Mouse (Mus musculus): Measurements from ENCODE around the gene Rpl36al.
"Not testable (repeated sequence)": the region's sequence is repeated elsewhere in the genome, so short reads cannot be mapped to it uniquely, and the experiment has no call there.

Gene Rpl36al

DNA sequence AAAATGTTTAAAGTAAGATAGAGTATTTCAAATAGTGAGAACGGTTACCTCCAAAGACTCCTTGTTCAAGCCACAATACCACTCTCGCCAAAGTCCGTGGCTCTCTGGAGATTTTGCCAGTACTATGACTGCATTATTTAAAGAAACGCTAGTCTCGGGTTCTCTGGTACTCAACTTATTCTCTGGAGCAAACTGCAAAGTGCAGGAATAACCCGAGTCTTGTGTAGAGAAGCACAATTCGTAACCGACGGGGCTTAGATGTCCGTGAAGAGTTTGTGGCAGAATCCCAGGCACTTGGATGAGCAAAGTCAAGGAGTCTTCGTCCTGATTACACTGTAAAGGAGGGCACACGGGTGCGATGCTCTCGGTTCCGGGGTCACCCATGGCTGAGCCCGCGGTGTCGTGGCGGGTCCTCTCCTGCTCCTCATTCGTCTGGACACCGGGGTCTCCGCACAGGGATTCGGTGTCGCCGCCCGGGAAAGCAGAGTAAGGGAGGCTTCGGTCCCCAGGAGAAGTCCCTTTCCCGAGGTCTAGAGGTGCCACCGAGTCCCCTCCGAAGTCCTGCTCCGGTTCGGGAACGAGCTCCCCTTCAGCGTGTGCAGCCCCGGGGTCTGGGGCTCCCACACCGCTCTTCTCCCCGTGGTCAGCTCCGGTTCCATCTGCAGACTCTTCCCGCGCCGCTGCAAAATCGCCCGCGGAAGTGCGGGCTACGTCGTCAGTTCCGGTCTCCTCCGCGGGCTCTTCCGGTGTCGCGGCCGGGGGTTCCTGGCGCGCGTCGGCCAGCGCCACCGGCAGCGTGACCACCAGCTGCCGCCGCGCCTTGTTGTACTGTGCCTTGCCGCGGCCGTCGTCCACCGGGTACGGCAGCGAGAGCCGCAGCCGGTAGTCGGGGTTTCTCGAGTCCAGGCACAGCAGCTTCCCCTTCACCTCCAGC, 12.8 kb upstream of the Rpl36al start, which contains the start of gene Gm49383:
Gene Gm49383, minus strand, starts transcription at position 661 of the 934 bp plus-strand sequence.
- DNase-seq (ENCODE audit: low spot score in 2 of 2) = peak; percentile 33 to 48

DNA sequence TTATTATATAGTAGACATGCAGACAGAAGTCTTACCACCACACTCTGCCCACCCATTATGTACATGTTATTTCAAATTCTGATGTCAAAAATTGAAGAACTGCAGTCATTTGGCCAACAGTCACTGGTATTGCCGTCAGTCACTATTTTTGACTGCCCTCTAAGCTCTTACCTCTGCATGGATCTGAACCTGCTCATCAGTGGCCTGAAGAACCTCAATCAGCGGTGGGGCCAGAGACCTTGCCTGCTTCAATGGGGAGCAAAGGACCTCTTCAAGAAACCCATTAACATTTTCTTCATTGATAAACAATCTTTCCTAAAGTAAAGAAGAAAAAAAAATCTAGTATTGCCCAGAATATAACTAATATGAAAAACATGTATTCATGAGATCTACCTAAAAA, 8.8 kb upstream of the Rpl36al start:
- no peak for DNase-seq (ENCODE audit: low spot score in 2 of 2)

DNA sequence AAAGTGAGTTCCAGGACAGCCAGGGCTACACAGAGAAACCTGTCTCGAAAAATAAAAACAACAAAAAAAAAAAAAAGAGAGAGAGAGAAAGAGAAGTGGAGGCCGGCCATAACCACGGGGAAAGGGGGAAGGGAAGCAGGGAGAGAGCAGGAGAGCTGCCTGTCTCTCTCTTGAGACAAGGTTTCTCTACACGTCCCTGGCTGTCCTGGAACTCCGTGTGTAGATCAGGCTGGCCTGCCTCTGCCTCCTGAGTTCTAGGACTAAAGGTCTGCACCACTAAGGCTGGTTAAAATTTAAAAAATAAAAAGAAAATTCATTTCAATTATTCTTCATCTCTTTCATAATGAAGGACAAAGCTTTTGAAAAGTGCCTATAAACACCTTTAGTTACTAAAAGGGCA, 7.5 kb upstream of the Rpl36al start:
- no peak for DNase-seq (ENCODE audit: low spot score in 2 of 2)

DNA sequence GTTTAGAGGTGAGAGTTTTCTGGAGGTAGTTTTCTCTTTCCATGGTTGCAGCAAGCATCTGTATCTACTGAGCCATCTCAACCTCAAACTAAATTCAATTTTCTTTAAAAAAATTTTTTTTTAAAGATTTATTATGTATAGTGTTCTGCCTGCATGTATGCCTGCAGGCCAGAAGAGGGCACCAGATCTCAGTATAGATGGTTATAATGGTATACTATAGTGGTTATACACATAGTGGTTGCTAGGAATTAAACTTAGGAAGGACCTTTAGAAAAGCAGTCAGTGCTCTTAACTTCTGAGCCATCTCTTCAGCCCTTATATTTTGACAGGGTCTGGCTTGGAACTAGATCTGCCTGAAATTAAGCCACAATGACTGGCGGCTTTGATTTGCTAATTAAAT, 6.6 kb upstream of the Rpl36al start:
- DNase-seq (ENCODE audit: low spot score in 2 of 2) = no peak

DNA sequence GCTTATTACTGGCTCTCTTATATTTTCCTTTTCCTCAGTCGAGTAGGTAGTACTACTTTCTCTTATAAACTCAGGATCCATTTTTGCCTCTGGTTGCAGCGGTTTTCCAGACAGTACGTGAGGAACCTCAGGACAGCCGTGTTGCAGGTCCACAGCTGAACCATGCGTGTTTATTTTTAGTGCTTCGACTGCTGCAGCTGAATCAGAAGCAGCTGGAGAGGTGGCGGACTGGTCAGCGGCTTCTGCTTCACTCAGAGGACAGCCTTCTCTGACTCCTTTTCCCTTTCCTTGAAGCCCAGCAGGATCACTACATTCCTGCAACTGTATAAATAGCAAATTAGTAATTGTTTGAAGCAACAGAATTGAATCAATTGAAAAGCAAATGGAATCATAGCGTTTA, 6.2 kb upstream of the Rpl36al start:
- no peak for DNase-seq (ENCODE audit: low spot score in 2 of 2)

DNA sequence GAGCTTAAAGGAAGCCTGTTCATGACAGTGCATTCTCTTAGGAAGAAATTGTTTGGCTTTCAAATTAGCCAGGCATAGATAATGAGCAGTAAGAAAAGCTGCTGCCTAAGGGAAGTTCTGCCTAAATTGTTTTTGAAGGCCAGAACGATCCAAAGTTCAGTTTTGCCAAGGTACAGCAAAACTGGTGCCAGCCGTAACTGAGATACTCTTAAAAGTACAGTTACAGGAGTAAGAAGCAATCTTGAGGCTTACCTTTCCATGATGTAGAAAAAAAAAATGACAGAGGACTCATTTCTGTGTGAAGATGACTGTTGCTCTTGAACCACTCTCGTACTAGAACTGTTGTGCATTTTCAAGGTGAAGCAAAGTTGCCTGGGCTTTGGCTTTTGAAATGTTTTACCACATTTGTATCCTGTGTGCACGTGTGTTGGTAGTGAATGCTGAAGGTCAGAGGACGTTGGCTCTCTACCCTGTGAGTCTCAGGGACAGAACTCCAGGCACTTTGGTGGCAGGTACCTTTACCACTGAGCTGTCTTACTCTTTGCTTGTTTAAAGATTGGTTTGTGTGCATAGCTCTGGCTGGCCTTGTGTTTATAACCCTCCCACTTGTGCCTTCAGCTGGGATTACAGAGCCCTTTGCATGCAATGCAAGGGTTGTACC, 3.1 kb upstream of the Rpl36al start:
- no peak for DNase-seq (ENCODE audit: low spot score in 2 of 2)

DNA sequence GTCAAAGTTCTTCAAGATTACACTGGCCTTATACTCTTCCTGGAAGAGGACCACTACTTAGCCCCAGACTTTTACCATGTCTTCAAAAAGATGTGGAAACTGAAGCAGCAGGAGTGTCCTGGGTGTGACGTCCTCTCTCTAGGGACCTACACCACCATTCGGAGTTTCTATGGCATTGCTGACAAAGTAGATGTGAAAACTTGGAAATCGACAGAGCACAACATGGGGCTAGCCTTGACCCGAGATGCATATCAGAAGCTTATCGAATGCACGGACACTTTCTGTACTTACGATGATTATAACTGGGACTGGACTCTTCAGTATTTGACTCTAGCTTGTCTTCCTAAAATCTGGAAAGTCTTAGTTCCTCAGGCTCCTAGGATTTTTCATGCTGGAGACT, 1.5 kb upstream of the Rpl36al start:
- DNase-seq (ENCODE audit: low spot score in 2 of 2) = no peak

DNA sequence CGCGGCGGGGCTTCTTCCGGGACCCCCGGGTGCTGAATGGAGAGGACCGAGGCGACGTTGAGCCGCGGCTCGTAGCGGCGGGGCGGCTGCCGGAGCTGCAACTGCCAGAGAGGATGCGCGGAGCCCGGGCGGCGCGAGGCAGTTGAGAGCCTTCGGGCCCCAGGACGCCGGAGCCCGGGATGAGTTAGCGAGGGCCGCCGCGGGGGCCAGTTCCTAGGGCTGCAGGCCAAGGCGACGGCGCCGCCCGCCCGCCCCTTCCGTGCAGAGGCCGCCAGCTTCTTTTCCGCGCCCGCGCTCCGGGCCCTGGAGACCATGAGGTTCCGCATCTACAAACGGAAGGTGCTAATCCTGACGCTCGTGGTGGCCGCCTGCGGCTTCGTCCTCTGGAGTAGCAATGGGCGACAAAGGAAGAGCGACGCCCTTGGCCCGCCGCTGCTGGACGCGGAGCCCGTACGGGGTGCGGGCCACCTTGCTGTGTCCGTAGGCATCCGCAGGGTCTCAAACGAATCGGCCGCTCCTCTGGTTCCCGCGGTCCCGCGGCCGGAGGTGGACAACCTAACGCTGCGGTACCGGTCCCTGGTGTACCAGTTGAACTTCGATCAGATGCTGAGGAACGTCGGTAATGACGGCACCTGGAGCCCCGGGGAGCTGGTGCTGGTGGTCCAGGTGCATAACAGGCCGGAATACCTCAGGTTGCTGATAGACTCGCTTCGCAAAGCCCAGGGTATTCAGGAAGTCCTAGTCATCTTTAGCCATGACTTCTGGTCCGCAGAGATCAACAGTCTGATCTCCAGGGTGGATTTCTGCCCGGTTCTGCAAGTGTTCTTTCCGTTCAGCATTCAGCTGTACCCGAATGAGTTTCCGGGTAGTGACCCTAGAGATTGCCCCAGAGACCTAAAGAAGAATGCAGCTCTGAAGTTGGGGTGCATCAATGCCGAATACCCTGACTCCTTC, 736 bp upstream of the Rpl36al start:
- no peak for DNase-seq (ENCODE audit: low spot score in 2 of 2)

DNA sequence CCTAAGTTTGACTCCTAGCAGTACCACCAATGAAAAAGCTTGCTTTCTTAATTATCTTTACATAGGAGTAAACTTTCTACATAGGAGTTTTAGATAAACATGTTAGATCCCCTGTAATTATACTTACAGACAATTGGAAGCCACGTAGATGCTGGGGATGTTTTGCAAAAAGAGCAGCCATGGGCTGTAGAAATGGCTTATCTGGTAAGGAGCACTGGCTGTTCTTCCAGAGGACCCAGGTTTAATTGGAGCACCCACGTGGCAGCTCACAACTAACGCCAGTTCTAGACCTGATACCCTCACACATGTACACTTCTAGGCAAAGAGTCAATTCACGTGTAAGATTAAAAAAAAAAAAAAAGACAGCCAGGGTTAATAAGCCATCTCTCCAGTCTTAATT, 2.1 kb downstream of the Rpl36al start:
- DNase-seq (ENCODE audit: low spot score in 2 of 2) = no peak

DNA sequence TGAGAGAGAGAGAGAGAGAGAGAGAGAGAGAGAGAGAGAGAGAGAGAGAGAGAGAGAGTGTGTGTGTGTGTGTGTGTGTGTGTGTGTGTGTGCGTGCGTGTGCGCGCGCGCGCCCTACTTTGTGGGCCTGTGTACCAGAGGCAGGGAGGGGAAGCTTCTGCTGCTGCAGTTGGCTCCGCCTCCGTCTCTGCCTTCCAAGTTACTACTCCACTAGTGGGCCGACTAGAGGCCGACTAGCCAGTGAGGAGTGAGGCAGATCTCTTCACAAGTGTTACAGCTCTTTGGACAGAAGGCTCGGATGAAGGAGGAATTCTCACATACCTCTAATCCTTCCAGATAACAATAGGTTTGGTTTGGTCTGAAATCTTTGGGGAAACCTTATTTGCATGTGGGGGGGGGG, 4.5 kb downstream of the Rpl36al start:
- DNase-seq (ENCODE audit: low spot score in 2 of 2) = no peak

DNA sequence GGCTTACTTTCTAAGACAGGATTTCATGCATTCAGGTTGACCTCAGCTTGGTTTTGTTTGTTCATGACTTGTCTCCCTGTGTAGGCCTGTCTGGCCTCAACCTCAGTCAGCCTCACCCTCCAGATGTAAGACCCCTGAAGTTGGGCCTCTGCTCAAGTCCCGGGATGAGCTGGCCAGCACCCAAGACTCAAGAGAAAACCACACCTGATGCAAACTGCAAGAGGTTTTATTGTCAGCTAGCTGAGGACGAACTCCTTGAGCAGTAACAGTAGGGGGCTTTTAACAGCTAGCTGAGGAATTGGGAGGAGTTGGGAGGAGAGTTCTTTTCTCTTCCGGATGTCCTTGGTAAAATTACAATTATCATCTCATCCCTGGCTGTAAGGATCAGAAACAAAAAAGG, 6.4 kb downstream of the Rpl36al start:
- no peak for DNase-seq (ENCODE audit: low spot score in 2 of 2)

DNA sequence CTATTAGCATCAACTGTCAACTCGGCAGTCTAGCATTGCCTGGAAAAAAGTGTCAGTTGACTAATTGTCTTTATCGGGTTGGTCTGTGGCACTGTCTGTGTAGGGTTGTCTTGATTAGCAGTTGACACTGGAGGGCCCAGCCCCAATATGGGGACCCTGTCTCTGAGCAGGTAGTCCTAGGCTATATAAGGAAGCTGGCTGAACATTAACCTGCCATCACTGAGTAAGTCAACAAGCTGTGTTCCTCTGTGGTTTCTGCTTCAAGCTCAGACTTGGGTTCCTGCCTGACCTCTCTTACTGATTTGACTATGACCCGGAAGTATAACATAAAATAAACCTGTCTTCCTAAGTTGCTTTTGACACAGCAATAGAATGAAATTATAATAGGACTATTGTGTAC, 7.9 kb downstream of the Rpl36al start:
- DNase-seq (ENCODE audit: low spot score in 2 of 2) = no peak

DNA sequence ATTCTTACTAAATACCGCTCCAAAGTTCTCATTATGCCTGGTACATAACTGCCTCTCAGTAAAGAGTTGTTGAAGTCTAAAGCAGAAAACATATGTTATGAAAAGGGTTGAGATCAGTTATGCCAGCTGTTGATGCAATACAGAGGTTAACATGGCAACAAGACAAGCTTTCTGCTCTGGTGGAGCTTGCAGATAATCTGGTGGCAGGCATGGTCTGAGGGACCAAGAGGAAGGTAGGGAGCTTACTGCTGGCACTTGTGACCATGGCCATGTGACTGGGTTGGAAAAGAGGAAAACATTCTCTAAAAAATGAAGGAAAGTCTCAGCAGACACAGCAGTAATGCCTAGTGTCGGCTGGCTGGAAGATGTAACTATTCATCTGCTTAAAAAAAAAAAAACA, 12.6 kb downstream of the Rpl36al start:
- no peak for DNase-seq (ENCODE audit: low spot score in 2 of 2)

DNA sequence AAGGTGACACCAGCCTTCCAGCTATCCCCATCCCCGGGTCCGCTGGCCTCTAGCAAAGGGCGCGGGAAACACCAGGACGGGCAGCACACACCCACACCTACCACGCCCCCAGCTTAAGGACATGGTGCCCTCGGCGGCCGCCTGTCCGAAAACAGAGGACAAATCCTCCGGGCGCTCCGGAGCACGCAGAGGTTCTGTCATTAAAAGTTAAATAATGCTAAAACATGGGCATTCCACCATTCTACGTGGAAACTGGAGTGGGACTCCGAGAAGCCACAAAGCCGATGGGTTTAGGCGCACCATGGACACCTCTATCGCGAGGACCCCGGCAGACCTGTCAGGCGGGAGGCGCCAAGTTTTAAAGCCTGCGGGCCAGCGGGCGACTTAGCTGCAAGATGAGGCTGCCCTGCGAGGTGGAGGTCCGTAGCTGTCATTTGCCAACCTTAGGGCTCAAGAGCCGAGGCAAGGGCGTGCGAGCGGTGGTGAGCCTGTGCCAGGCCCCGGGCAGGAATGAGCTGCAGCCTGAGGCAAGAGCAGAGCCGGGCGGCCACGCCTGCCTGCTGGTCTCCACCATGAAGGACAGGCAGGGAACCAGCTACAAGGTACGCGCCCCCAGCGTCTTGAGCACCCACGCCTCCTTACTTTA, 15.3 kb downstream of the Rpl36al start, which contains the start of gene Lrr1:
Gene Lrr1, plus strand, starts transcription at position 354 of the 646 bp plus-strand sequence.
- DNase-seq (ENCODE audit: low spot score in 2 of 2) = peak; percentile 89 to 90

DNA sequence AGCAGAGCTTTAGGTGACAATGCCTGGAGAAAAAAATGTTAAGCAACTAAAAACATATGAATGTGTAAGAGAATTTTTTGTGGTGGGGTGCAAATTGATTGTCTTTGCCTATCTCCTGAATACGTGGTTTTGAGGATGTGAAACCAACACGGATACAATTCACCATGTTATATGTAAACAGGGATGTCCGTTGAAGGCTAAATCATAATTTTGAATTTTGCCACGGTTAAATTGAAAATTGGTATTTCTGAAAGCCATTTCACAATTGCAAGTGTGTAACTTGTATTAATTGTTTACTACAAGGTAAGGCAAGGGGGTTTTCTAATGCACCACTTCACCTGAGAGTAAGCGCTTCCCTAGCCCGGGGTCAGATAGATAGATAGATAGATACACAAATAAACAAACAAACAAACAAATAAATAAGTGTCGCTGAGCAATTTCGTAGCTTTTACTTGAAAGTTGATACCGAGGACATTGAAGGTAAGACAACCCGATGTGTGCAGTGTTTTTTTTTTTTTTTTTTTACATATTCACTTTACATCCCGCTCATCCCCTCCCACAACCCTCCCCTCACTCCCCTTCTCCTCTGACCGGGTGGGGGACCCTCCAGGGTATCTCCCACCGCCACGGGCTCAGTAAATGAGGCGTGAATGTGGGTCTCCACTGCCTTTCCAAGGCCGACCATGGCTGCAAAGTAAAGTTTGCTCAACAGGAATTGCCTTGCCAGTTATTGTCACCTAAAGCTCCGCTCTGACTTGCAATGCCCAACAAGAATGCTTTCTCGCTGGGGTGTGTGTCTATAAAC, 16.0 kb downstream of the Rpl36al start:
- no peak for DNase-seq (ENCODE audit: low spot score in 2 of 2)

DNA sequence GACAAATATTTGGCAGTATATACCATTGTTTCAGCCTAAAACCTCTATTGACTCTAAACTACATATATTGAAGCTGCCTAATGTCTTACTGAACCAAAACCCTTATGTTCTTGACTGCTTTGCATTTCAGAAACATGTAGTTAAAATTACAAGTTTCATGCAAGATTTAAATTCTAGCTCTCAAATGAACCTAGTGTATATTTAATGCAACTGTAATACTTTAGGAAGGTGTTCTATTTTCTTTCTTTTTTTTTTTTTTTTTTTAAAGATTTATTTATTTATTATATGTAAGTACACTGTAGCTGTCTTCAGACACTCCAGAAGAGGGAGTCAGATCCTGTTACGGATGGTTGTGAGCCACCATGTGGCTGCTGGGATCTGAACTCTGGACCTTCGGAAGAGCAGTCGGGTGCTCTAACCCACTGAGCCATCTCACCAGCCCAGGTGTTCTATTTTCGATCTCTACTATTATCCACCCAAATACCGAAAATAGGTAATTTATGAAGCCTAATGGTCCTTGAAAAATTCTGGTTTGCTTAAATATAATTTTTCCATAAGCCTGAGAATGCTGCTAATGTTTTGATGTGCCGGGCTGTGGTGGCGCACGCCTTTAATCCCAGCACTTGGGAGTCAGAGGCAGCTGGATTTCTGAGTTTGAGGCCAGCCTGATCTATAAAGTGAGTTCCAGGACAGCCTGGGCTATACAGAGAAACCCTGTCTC, 16.9 kb downstream of the Rpl36al start:
- not testable (repeated sequence) for DNase-seq (ENCODE audit: low spot score in 2 of 2)

DNA sequence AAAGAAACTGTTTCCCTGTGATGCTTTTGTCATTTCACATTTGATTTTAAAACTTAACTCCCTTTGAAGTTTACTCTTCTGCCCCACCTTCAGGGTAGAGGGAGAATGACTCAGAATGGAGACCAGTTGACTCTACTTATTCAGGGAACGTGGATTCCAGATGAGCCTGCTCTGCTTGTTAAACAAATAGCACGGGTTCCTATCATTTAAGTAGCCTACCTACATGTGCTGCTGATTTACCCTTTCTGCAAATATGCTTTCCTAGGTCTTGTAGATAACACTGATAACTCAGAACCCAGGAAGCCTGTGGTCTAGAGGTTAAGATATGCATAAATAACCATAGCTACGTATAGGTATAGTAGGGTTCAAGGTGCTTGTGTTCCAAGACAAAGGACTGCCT, 19.0 kb downstream of the Rpl36al start:
- DNase-seq (ENCODE audit: low spot score in 2 of 2) = no peak

DNA sequence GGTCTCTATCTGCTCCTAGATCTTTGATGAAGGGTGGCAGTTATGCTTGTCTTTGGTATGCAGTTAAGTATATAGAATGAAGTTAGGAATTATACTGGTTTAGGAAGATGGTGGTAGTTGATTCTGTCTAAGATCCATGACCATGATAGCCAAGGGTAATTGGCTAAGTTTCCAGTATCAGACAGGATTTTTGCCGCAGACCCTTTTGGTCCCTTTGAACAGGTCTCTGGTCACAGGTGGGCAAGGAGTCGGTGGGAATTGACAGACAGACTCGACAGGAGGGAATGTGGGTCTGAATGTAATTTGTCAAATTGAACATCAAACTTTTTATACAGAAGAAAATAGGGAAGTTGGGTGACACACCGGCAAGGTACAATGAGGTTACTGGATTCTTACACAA, 20.3 kb downstream of the Rpl36al start:
- DNase-seq (ENCODE audit: low spot score in 2 of 2) = not testable (repeated sequence)

DNA sequence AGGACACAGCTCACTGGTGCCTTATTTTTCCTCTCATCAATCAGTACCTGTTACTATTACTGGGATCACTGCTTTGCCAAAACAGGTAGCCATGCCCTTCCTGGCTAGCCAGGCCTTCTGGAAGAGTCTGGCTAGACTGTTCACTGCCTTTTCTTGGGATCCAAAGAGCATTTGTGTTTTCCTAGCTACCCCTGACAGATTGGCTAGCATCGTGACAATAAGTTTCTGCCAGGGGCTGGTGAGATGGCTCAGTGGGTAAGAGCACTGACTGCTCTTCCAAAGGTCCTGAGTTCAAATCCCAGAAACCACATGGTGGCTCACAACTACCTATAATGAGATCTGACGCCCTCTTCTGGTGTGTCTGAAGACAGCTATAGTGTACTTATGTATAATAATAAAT, 23.2 kb downstream of the Rpl36al start:
- not testable (repeated sequence) for DNase-seq (ENCODE audit: low spot score in 2 of 2)

DNA sequence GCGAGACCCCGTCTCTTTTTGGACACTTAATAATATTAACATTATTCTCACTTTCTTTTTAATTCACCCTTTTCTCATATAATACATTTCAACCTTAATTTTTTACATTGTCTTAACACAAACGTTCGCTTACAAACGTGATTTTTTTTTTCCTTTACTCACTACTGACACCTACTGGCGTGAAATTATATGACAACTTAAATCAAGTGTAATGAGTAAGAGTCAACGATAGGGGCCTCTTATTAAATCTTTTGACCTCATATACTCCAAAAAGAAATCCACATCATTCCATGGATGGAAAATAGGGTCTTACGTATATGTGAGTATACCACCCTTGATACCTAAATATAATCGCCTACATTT, 24.3 kb downstream of the Rpl36al start:
- DNase-seq (ENCODE audit: low spot score in 2 of 2) = peak; percentile 5 to 47
